Mouse (Mus musculus) heart, embryonic 12.5 days (tissue): ENCODE measurements at regions not wholly inside any gene's neighbourhood (a gene's known extent, or its start where the extent isn't known, plus 50 kb on each side); places are given as distances from the start of the nearest gene placed in this dataset.
A peak's percentile ranks its signal among the peaks of the same experiment; 100 is the strongest.

ENCODE experiments used
- ATAC-seq: fragments of 200-750 bp; cut with Nextera tagmentation; 2 replicates; pipeline ENCODE4 v1.8.0; 2017; ENCODE audit warnings: moderate TSS enrichment, moderate library complexity; ENCODE audit not compliant: insufficient number of reproducible peaks, low FRiP score
- H3K27ac ChIP-seq: fragments of 300-500 bp; sonication (generic); 2 replicates; pipeline ENCODE4 v1.5.1; 2016; ENCODE audit warnings: mild to moderate bottlenecking, moderate library complexity; ENCODE audit not compliant: poor library complexity, severe bottlenecking
- H3K27me3 ChIP-seq: fragments of 300-500 bp; sonication (generic); replicated peaks from 2 replicates; pipeline ENCODE4 v1.6.1; 2016; ENCODE audit warnings: mild to moderate bottlenecking, moderate library complexity
- H3K36me3 ChIP-seq: fragments of 300-500 bp; sonication (generic); 2 replicates; pipeline ENCODE4 v1.6.1; 2016; ENCODE audit warnings: mild to moderate bottlenecking, moderate library complexity
- H3K4me1 ChIP-seq: fragments of 300-500 bp; sonication (generic); replicated peaks from 2 replicates; pipeline ENCODE4 v1.6.1; 2016; ENCODE audit warnings: mild to moderate bottlenecking
- H3K4me2 ChIP-seq: fragments of 300-500 bp; sonication (generic); 2 replicates; pipeline ENCODE4 v1.6.1; 2016; ENCODE audit warnings: mild to moderate bottlenecking, moderate library complexity
- H3K4me3 ChIP-seq: fragments of 300-500 bp; sonication (generic); 2 replicates; pipeline ENCODE4 v1.5.1; 2016; ENCODE audit warnings: mild to moderate bottlenecking
- H3K9ac ChIP-seq: fragments of 300-500 bp; sonication (generic); 2 replicates; pipeline ENCODE4 v1.6.1; 2016; ENCODE audit warnings: mild to moderate bottlenecking, moderate library complexity
- H3K9me3 ChIP-seq: fragments of 300-500 bp; sonication (generic); replicated peaks from 2 replicates; pipeline ENCODE4 v1.6.1; 2016; ENCODE audit warnings: mild to moderate bottlenecking, moderate library complexity
- WGBS: fragments of 180-500 bp; shearing (Covaris S2); methylation state at CpG from one replicate; pipeline ENCODE4 v1.1.7; 2016; 5-methylcytosine and 5-hydroxymethylcytosine counted together

DNA sequence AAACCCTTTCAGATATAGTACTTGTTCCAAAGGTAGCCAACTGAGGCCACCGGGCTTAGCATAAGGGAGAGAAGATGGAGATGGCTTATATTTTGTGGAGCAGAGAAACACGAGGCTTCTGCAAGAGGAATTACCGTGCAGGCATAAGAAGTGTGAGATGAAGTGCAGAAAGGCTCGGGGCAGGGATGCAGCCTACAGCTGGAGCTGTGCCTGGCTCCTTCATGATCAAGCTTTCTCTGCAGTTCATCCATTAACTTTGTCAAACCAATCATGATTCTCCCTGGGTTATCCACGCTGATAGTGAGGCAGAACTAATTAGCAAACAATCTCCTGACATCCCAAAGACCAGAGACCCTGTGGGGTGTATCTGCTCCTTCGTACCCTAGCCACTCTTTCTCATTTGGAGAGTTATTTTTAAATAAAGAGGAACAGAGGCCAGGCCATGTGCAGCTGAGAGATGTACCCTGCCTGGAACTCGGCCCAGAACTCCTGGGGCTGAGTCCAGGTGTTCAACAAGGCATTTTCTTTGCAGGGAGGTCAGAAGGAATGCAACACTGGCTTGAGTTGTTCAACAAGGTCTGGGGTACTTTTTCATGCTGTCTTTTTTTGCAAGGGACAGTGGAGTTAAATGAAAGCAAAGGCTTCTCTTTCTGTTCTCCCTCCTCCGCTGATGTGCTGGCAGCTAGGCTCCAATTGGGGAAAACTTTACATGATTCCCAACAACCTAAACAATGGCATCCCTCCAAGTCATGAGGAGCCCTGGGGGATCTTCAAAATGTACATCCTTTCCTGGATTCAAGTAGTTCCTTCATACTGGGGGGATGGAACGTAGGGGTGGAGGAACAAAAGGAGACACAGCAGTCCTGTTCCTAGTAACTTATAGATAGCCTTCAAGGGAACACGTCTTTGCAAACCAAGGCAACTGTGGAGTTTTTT, 610.4 kb upstream of the Fam92a start:
- WGBS: 38% methylated on average over 10 of the region's 10 CpGs

GRCm38 (mm10) chr4:12780254-12780653, 608.4 kb upstream of the Fam92a start:
- no peak overlapping the region for H3K27ac ChIP-seq

More for the DNA sequence above, 610.4 kb upstream of the Fam92a start:
- Histone ChIP-seq H3K36me3 (no peaks in the 10 kb centered on the region), H3K9me3 (no peaks in the 10 kb centered on the region), H3K4me2 (no peak overlapping the region), H3K4me3 (no peak overlapping the region), H3K9ac (no peak overlapping the region), H3K27ac (peak overlapping the region; percentile 38; the same call in 1 of the 2 replicates), H3K4me1 (peaks cover 13% of the 10 kb centered on the region), H3K27me3 (no peaks in the 10 kb centered on the region)
- ATAC-seq: no peak

DNA sequence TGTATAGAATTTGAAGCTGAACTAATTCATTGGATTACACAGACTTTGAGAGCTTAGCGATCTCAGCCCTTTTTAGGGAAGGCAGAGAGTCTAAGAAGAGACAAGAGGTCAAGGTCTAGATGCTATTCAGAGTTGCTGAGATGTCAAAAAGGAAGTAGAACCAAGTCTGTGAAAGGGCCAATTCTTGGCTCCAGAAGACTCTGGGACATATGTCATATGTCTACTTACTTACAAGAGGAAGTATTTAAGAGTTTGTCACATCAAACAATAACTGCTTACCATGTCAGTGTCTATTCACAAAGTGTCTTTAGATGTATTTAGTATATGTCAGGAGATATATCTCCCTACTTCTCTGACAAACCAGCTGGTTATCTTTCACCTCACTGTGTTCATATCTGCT, 607.4 kb upstream of the Fam92a start:
- no peak overlapping the region for H3K4me2 ChIP-seq
- ATAC-seq: no peak
- no peaks in the 10 kb centered on the region for H3K36me3 ChIP-seq
- no peak overlapping the region for H3K27ac ChIP-seq
- no peaks in the 10 kb centered on the region for H3K27me3 ChIP-seq
- H3K9me3 ChIP-seq: no peaks in the 10 kb centered on the region
- WGBS: 92% methylated on average over 1 of the region's 1 CpGs
- peaks cover 22% of the 10 kb centered on the region for H3K4me1 ChIP-seq
- H3K9ac ChIP-seq: no peak overlapping the region
- no peak overlapping the region for H3K4me3 ChIP-seq

More at GRCm38 (mm10) chr4:12780254-12780653, 608.4 kb upstream of the Fam92a start:
- H3K4me2 ChIP-seq: no peak overlapping the region
- ATAC-seq: no peak
- H3K4me1 ChIP-seq: peaks cover 15% of the 10 kb centered on the region
- H3K9ac ChIP-seq: no peak overlapping the region
- H3K36me3 ChIP-seq: no peaks in the 10 kb centered on the region
- no peaks in the 10 kb centered on the region for H3K27me3 ChIP-seq
- WGBS: 85% methylated on average over 2 of the region's 2 CpGs
- no peaks in the 10 kb centered on the region for H3K9me3 ChIP-seq
- no peak overlapping the region for H3K4me3 ChIP-seq

DNA sequence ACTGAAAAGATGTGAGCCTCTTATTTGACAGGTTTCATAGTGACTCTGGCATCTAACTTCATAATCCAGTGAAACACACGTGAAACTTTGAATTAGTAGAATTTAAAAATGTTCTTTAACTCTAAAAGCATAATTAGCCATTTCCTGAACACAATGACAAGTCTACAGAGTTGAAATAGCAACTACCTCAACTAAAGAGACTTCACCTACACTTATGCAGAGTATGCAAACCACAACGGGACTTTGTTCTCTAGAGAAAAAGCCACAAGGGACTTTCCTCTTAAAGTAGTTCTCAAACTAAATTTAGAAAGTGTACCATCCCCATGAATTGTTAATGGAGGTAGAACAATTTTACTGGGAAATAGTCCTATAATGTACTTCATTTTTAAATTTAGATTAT, 606.3 kb upstream of the Fam92a start:
- Histone ChIP-seq H3K9me3 (no peaks in the 10 kb centered on the region), H3K27ac (no peak overlapping the region), H3K9ac (no peak overlapping the region), H3K4me3 (no peak overlapping the region), H3K36me3 (no peaks in the 10 kb centered on the region), H3K27me3 (no peaks in the 10 kb centered on the region), H3K4me1 (peaks cover 22% of the 10 kb centered on the region), H3K4me2 (no peak overlapping the region)
- no peak for ATAC-seq
- WGBS: 57% methylated on average over 2 of the region's 2 CpGs

- WGBS: 92% methylated on average over 2 of the region's 2 CpGs
- Histone ChIP-seq H3K4me3 (no peak overlapping the region), H3K4me2 (no peak overlapping the region), H3K27ac (no peak overlapping the region), H3K27me3 (no peaks in the 10 kb centered on the region), H3K9ac (no peak overlapping the region), H3K36me3 (no peaks in the 10 kb centered on the region), H3K9me3 (no peaks in the 10 kb centered on the region), H3K4me1 (peaks cover 9% of the 10 kb centered on the region)
- ATAC-seq: no peak
Observed at GRCm38 (mm10) chr4:12776217-12776578, 604.4 kb upstream of the Fam92a start.

GRCm38 (mm10) chr4:12775524-12776216, 603.9 kb upstream of the Fam92a start:
- Histone ChIP-seq H3K27me3 (no peaks in the 10 kb centered on the region), H3K36me3 (no peaks in the 10 kb centered on the region), H3K9me3 (no peaks in the 10 kb centered on the region), H3K4me3 (no peak overlapping the region), H3K27ac (no peak overlapping the region), H3K9ac (no peak overlapping the region), H3K4me1 (peaks cover 9% of the 10 kb centered on the region), H3K4me2 (no peak overlapping the region)
- no peak for ATAC-seq
- WGBS: 64% methylated on average over 3 of the region's 3 CpGs

- Histone ChIP-seq H3K36me3 (no peaks in the 10 kb centered on the region), H3K4me1 (peaks cover 9% of the 10 kb centered on the region), H3K27ac (no peak overlapping the region), H3K4me3 (no peak overlapping the region), H3K27me3 (no peaks in the 10 kb centered on the region), H3K4me2 (no peak overlapping the region), H3K9ac (no peak overlapping the region), H3K9me3 (no peaks in the 10 kb centered on the region)
- ATAC-seq: no peak
- WGBS: 55% methylated on average over 4 of the region's 4 CpGs
Observed at GRCm38 (mm10) chr4:12775090-12775489, 603.3 kb upstream of the Fam92a start.

DNA sequence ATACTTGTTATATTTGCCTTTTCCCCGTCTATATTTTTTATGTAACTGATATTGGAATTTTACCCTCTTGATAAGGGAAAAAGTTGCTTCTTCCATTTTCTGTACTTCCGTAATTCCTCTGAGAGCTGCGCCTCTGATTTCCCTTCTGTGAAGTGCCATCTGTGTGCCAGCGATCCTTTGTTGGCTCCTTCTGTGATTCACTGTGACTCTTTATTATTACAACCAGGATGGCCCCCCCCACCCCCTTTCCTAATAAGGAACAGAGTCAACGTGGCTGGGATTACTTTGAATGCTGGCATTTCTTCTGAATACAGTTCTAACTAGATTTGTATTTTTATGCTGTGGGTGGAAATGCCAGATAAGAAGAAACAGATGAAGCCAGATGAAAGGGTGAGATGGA, 602.9 kb upstream of the Fam92a start:
- no peak for ATAC-seq
- Histone ChIP-seq H3K36me3 (no peaks in the 10 kb centered on the region), H3K9ac (no peak overlapping the region), H3K4me1 (peaks cover 9% of the 10 kb centered on the region), H3K27me3 (no peaks in the 10 kb centered on the region), H3K9me3 (no peaks in the 10 kb centered on the region), H3K4me3 (no peak overlapping the region), H3K4me2 (no peak overlapping the region), H3K27ac (no peak overlapping the region)
- 61% methylated on average over 5 of the region's 5 CpGs for WGBS

DNA sequence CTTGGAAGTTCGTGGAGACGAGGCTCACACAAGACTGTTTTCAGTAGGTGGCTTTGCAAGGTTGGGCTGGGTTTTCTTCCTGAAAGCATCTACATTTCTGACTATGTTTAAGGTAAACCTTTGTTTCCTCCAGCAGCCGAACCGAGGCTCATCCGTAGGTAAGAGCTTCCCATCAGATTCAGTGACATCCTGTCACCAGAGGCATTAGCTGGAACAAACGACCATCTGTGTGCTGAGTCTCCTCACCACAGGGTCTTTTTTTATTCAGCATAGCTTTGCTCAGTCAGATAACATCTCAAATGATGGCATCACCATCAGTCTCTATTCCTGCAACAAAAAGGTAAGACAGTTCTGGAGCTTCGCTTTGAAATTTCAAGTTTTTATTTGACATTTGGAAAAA, 601.4 kb upstream of the Fam92a start:
- Histone ChIP-seq H3K4me2 (no peak overlapping the region), H3K36me3 (no peaks in the 10 kb centered on the region), H3K27ac (no peak overlapping the region), H3K4me1 (peaks cover 9% of the 10 kb centered on the region), H3K27me3 (no peaks in the 10 kb centered on the region), H3K4me3 (no peak overlapping the region), H3K9me3 (no peaks in the 10 kb centered on the region), H3K9ac (no peak overlapping the region)
- 52% methylated on average over 7 of the region's 7 CpGs for WGBS
- ATAC-seq: no peak

DNA sequence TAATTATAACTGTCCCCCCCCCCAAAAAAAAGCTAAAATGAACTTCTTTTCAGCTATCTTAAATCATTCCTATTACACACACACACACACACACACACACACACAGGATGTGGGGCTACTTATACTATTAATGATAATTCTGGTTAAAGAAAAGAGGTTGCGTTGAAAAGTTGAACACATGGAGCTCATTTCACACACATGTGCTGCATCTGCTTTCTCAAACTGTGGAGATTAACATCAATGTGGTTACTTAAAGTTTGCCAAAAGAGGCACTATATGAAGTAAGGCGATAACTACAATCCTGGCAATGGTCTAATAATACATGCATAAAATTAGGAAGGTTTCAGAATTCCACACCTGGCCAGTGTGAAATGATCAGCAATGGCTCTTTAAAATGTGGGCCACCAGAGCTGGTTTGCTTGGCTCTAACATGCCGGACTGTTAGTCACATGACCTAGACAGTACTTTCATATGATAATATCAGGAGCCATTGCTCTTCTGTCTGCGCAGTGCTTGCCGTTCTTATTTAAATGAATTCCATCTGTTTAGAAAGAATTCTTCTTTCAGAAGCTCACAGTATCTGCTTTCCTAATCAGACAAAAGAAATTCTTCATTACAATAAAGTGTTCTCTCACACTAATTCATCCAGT, 598.4 kb upstream of the Fam92a start:
- ATAC-seq: no peak
- H3K9ac ChIP-seq: no peak overlapping the region

DNA sequence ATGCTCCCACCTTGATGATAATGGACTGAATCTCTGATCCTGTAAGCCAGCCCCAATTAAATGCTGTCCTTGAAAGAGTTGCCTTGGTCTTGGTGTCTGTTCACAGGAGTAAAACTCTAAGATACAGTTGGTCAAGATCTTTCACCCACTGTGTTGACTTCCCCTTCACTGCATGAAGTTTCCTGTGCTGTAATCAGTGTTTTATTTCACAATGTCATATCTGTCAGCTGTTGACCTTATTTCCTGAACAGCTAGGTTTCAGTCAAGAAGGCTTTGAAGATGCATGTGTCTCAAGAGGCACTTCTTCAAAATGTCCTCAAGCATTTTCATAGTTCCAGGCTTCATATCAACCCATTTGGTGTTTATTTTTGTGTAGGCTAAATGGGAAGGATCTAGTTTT, 597.3 kb upstream of the Fam92a start:
- ATAC-seq: no peak
- H3K4me3 ChIP-seq: no peak overlapping the region
- no peak overlapping the region for H3K9ac ChIP-seq
- H3K36me3 ChIP-seq: no peaks in the 10 kb centered on the region
- no peaks in the 10 kb centered on the region for H3K9me3 ChIP-seq
- H3K27ac ChIP-seq: no peak overlapping the region
- H3K4me2 ChIP-seq: no peak overlapping the region
- H3K27me3 ChIP-seq: no peaks in the 10 kb centered on the region
- no peaks in the 10 kb centered on the region for H3K4me1 ChIP-seq

More for the DNA sequence above, 598.4 kb upstream of the Fam92a start:
- peaks cover 7% of the 10 kb centered on the region for H3K4me1 ChIP-seq
- no peak overlapping the region for H3K27ac ChIP-seq
- no peak overlapping the region for H3K4me3 ChIP-seq
- 85% methylated on average over 5 of the region's 5 CpGs for WGBS
- H3K27me3 ChIP-seq: no peaks in the 10 kb centered on the region
- no peak overlapping the region for H3K4me2 ChIP-seq
- no peaks in the 10 kb centered on the region for H3K36me3 ChIP-seq
- H3K9me3 ChIP-seq: no peaks in the 10 kb centered on the region
